Mouse (Mus musculus) limb, embryonic 13.5 days (tissue): ENCODE measurements around the gene Cabp1. TPM values are rescaled to one million over a fixed set of nuclear protein-coding genes. Genes with fewer than 3 reads are reported as not detected.

ENCODE experiments used
- ATAC-seq: fragments of 200-750 bp; cut with Nextera tagmentation; 2 replicates; pipeline ENCODE4 v1.8.0; 2017; ENCODE audit warnings: low read depth, moderate number of reproducible peaks, moderate TSS enrichment; ENCODE audit not compliant: low FRiP score
- H3K27ac ChIP-seq: fragments of 300-500 bp; sonication (generic); 2 replicates; pipeline ENCODE4 v1.5.1; 2015; ENCODE audit warnings: inconsistent platforms, mild to moderate bottlenecking, moderate library complexity
- H3K27me3 ChIP-seq: fragments of 300-500 bp; sonication (generic); 2 replicates; pipeline ENCODE4 v1.6.1; 2015; ENCODE audit warnings: mild to moderate bottlenecking, inconsistent platforms
- H3K36me3 ChIP-seq: fragments of 300-500 bp; sonication (generic); 2 replicates; pipeline ENCODE4 v1.6.1; 2015; ENCODE audit warnings: inconsistent platforms, mild to moderate bottlenecking, moderate library complexity
- H3K4me1 ChIP-seq: fragments of 300-500 bp; sonication (generic); 2 replicates; pipeline ENCODE4 v1.6.1; 2015; ENCODE audit warnings: inconsistent platforms
- H3K4me2 ChIP-seq: fragments of 300-500 bp; sonication (generic); replicated peaks from 2 replicates; pipeline ENCODE4 v1.6.1; 2015; ENCODE audit warnings: inconsistent platforms, mild to moderate bottlenecking, moderate library complexity
- H3K4me3 ChIP-seq: fragments of 300-500 bp; sonication (generic); 2 replicates; pipeline ENCODE4 v1.5.1; 2015; ENCODE audit warnings: moderate library complexity, mild to moderate bottlenecking, inconsistent platforms
- H3K9ac ChIP-seq: fragments of 300-500 bp; sonication (generic); 2 replicates; pipeline ENCODE4 v1.6.1; 2015; ENCODE audit warnings: mild to moderate bottlenecking, inconsistent platforms
- H3K9me3 ChIP-seq: fragments of 300-500 bp; sonication (generic); 2 replicates; pipeline ENCODE4 v1.6.1; 2016; ENCODE audit warnings: inconsistent platforms
- WGBS: fragments of 180-500 bp; shearing (Covaris S2); methylation state at CpG from one replicate; pipeline ENCODE4 v1.1.7; 2015; 5-methylcytosine and 5-hydroxymethylcytosine counted together
- polyA plus RNA-seq: library from polyadenylated mRNA; unstranded; fragments of >200 nt; fragmentation: Nextera tagmentation; extraction: Ambion mirVana; gene quantifications from 2 replicates; pipeline ENCODE4 v1.2.1, GENCODE M21; 2015

The Cabp1 gene
- polyA plus RNA-seq, result 0.75 and 0.91 TPM in 2 replicates

- Histone ChIP-seq H3K4me3 (peak within 1 kb of the TSS; percentile 64), H3K9ac (peak within 1 kb of the TSS; percentile 69), H3K4me1 (peaks cover 32% of the 10 kb centered on the region), H3K4me2 (peak within 1 kb of the TSS; percentile 100), H3K27me3 (peaks cover 66% of the 10 kb centered on the region), H3K9me3 (no peaks in the 10 kb centered on the region), H3K36me3 (no peaks in the 10 kb centered on the region), H3K27ac (no peak within 1 kb of the TSS)
- WGBS, result under 1% methylated on average over 87 of the region's 116 CpGs
- peak; percentile 52 for ATAC-seq
Measured at GRCm38 (mm10) chr5:115193669-115194625, at the start of gene Cabp1. Cabp1 (minus strand) TSS chr5:115194381.

- H3K9ac ChIP-seq, result no peak overlapping the region
- H3K27me3 ChIP-seq, result peaks cover 1% of the 10 kb centered on the region; the same call in 1 of the 2 replicates
- H3K4me2 ChIP-seq, result no peak overlapping the region
- H3K4me1 ChIP-seq, result peaks cover 19% of the 10 kb centered on the region
- H3K9me3 ChIP-seq, result no peaks in the 10 kb centered on the region
- H3K36me3 ChIP-seq, result peaks cover 54% of the 10 kb centered on the region
- WGBS, result 87% methylated on average over 11 of the region's 11 CpGs
- H3K27ac ChIP-seq, result no peak overlapping the region
- ATAC-seq, result no peak
- H3K4me3 ChIP-seq, result no peak overlapping the region
Measured at GRCm38 (mm10) chr5:115240191-115240590, 46.0 kb upstream of the Cabp1 start.

- H3K9me3 ChIP-seq, result no peaks in the 10 kb centered on the region
- no peak for ATAC-seq
- peaks cover 40% of the 10 kb centered on the region for H3K36me3 ChIP-seq
- peak overlapping the region; percentile 87 for H3K9ac ChIP-seq
- H3K4me2 ChIP-seq, result peak overlapping the region; percentile 90
- 6% methylated on average over 11 of the region's 11 CpGs for WGBS
- peaks cover 23% of the 10 kb centered on the region for H3K4me1 ChIP-seq
- H3K27me3 ChIP-seq, result peaks cover 10% of the 10 kb centered on the region
- peak overlapping the region; percentile 90 for H3K4me3 ChIP-seq
- H3K27ac ChIP-seq, result no peak overlapping the region
Measured at GRCm38 (mm10) chr5:115238729-115239195, 44.6 kb upstream of the Cabp1 start.

DNA sequence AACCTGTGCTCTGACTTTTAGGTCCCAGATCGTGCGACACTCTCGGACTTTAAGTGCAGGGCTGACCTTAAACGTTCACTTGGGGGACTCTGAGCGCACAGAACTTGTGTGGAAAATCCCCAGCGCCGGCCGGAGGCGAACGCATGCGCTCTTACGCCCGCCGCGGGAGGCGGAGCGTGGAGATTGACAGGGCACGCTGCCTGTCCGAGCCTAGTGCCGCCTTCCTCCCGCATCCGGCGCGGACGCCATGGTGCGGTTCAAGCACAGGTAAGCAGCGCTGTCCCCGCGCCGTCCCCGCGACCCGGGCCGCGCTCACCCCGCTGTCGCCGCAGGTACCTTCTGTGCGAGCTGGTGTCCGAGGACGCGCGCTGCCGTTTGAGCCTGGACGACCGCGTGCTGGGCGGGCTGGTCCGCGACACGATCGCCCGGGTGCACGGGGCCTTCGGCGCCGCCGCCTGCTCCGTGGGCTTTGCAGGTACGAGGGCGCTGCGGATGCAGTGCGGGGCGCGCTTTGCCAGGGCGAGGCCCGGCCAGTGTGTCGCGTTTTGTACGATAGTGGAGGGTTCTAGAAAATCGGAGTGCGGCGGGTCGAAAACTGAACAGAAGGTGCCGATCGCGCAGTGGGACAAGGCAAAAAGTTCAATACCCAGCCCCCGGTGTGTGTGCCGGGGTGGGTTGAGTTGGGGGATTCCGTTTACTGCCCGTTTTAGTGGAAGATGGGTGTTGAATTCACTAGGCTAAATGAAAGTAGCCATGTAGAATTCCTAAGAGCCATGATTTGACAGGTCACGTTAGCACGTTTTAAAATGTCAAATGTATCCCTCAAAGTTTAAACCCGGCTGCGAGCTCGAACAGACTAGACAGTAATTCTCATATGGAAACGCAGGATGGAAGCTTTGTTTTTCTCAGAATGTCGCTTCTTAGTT is 43.9 kb upstream of the Cabp1 start:
- Histone ChIP-seq H3K4me1 (peaks cover 23% of the 10 kb centered on the region), H3K4me2 (peak overlapping the region; percentile 90), H3K27me3 (peaks cover 15% of the 10 kb centered on the region), H3K4me3 (peak overlapping the region; percentile 90), H3K27ac (no peak overlapping the region; the same call in 1 of the 2 replicates), H3K9me3 (no peaks in the 10 kb centered on the region), H3K9ac (peak overlapping the region; percentile 87), H3K36me3 (peaks cover 33% of the 10 kb centered on the region)
- WGBS, result under 1% methylated on average over 88 of the region's 88 CpGs
- ATAC-seq, result peak; percentile 86

- H3K4me2 ChIP-seq, result peak within 1 kb of the TSS; percentile 87
- H3K4me1 ChIP-seq, result peaks cover 30% of the 10 kb centered on the region
- ATAC-seq, result peak; percentile 54
- no peak within 1 kb of the TSS for H3K27ac ChIP-seq
- H3K4me3 ChIP-seq, result peak within 1 kb of the TSS; percentile 61
- H3K9ac ChIP-seq, result peak within 1 kb of the TSS; percentile 73
- under 1% methylated on average over 21 of the region's 21 CpGs for WGBS
- peaks cover 10% of the 10 kb centered on the region for H3K36me3 ChIP-seq
- peaks cover 17% of the 10 kb centered on the region for H3K27me3 ChIP-seq
- no peaks in the 10 kb centered on the region for H3K9me3 ChIP-seq
Measured at GRCm38 (mm10) chr5:115235786-115236263, 41.6 kb upstream of the Cabp1 start, which contains the start of gene Pop5. Pop5 (plus strand) TSS chr5:115235836.

DNA sequence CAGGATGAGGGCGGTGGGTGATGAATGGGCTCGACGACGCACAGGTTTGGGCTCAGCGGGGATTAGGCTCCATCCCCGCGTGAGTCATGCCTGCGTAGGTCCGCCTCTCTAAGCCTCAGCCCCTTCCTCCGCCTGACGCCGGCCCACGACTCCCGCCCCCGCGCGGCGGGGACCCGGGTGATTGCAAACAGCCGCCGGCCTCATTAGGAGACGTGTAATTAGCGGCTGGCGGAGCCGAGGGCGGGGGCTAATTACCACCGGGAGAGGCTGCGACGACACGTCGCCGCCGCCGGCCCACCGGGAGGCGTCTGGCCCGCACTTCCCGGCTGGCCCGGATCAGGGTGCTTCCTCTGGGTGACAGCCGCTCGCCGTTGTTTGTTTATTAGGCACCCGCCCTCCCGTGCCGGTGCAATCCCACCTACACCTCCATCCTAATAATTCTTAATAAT is 41.2 kb upstream of the Cabp1 start:
- peak; percentile 15; the same call in 1 of the 2 replicates for ATAC-seq
- Histone ChIP-seq H3K4me2 (peak overlapping the region; percentile 87), H3K9me3 (no peaks in the 10 kb centered on the region), H3K4me1 (peaks cover 30% of the 10 kb centered on the region), H3K9ac (peak overlapping the region; percentile 73), H3K4me3 (peak overlapping the region; percentile 61), H3K27me3 (peaks cover 17% of the 10 kb centered on the region), H3K27ac (no peak overlapping the region), H3K36me3 (peaks cover 6% of the 10 kb centered on the region)
- under 1% methylated on average over 45 of the region's 45 CpGs for WGBS

GRCm38 (mm10) chr5:115234519-115234918 is 40.3 kb upstream of the Cabp1 start:
- Histone ChIP-seq H3K4me3 (0 out of 2 replicates have a peak overlapping the region, but pooled peaks have one; percentile 61), H3K4me1 (peaks cover 30% of the 10 kb centered on the region), H3K36me3 (no peaks in the 10 kb centered on the region), H3K9me3 (no peaks in the 10 kb centered on the region), H3K27ac (no peak overlapping the region), H3K4me2 (peak overlapping the region; percentile 87; the same call in 1 of the 2 replicates), H3K9ac (no peak overlapping the region), H3K27me3 (peaks cover 17% of the 10 kb centered on the region)
- WGBS, result 45% methylated on average over 6 of the region's 6 CpGs
- ATAC-seq, result no peak

DNA sequence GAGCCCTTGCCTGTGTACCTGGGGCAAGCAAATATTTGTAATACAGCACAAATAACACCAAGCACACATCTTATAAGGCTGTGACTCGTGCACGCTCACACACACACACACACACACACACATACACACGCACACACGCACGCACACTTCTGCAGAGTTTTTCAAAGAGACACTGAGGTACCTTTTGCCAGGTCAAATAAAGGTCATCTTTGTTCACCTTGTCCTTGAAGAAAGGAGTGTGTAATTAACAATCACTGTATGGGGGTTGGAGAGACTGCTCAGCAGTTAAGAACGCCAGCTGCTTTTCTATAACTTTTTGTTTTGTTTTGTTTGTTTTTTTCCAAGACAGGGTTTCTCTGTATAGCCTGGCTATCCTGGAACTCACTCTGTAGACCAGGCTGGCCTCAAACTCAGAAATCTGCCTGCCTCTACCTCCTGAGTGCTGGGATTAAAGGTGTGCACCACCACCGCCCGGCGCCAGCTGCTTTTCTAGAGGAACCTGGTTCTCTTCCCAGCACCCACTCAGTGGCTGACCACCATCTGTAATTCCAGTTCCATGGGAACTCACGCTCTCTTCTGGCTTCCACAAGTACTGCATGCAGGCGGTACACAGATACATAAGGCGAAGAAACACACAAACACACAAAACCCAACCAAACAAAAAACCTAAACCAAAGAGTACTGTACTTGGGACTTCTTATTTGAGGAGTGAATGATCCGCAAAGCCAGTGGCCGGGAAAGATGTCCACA is 39.0 kb upstream of the Cabp1 start:
- peaks cover 17% of the 10 kb centered on the region for H3K27me3 ChIP-seq
- H3K4me3 ChIP-seq, result no peak overlapping the region
- no peak for ATAC-seq
- no peak overlapping the region for H3K4me2 ChIP-seq
- 86% methylated on average over 14 of the region's 14 CpGs for WGBS
- H3K27ac ChIP-seq, result no peak overlapping the region
- H3K4me1 ChIP-seq, result peaks cover 20% of the 10 kb centered on the region
- H3K9ac ChIP-seq, result no peak overlapping the region
- H3K36me3 ChIP-seq, result no peaks in the 10 kb centered on the region
- no peaks in the 10 kb centered on the region for H3K9me3 ChIP-seq

DNA sequence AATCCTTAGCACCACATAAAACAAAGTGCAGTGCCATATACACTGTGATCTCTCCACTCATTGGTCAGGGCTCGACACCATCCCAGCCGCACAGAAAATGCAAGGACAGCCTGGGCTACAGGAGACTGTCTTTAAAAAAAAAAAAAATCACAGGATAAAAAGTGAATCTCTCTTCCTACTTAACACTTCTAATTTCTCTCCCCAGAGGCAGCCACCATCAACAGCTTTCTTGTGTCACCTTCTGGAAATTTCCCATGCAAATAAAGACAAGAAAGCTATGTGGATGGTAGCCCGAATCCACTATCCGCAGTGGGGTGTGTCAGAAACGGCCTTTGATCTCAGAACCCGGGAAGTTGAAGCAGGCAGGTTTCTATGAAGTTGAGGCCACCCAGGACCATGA is 38.3 kb upstream of the Cabp1 start:
- no peak for ATAC-seq
- Histone ChIP-seq H3K4me2 (no peak overlapping the region), H3K27ac (no peak overlapping the region), H3K9me3 (no peaks in the 10 kb centered on the region), H3K4me3 (no peak overlapping the region), H3K9ac (no peak overlapping the region), H3K4me1 (peaks cover 20% of the 10 kb centered on the region), H3K36me3 (no peaks in the 10 kb centered on the region), H3K27me3 (peaks cover 17% of the 10 kb centered on the region)
- 42% methylated on average over 6 of the region's 6 CpGs for WGBS

- no peak overlapping the region; the same call in 1 of the 2 replicates for H3K9ac ChIP-seq
- H3K27me3 ChIP-seq, result peaks cover 17% of the 10 kb centered on the region
- no peak overlapping the region; the same call in 1 of the 2 replicates for H3K27ac ChIP-seq
- ATAC-seq, result no peak
- H3K9me3 ChIP-seq, result no peaks in the 10 kb centered on the region
- peak overlapping the region; percentile 16 for H3K4me2 ChIP-seq
- H3K4me3 ChIP-seq, result no peak overlapping the region
- H3K4me1 ChIP-seq, result peaks cover 20% of the 10 kb centered on the region
- WGBS, result 37% methylated on average over 16 of the region's 16 CpGs
- H3K36me3 ChIP-seq, result no peaks in the 10 kb centered on the region
Measured at GRCm38 (mm10) chr5:115231552-115232120, 37.5 kb upstream of the Cabp1 start.
